Mouse (Mus musculus) erythroblast, adult 5-6 weeks (primary cell): ENCODE results near the gene Epo. TPM values are rescaled to one million over a fixed set of nuclear protein-coding genes. Genes with fewer than 3 reads are reported as not detected.

Source experiments
- ATAC-seq: replicated peaks from 2 replicates; pipeline ENCODE4 v1.8.0; 2016; ENCODE audit warnings: moderate number of reproducible peaks, mild to moderate bottlenecking, moderate TSS enrichment, inconsistent platforms; ENCODE audit not compliant: poor library complexity, low FRiP score, severe bottlenecking
- total RNA-seq, 2 experiments: library from RNA; stranded (forward) in 1 of 2; stranded (reverse) in 1 of 2; fragments of 150-400 nt in 1 of 2; fragments of 200-764, 138-1000 nt in 1 of 2; gene quantifications; 2 replicates each; pipeline versions ENCODE4 v1.2.3 to v1.2.4; 2015 to 2017; ENCODE audit warnings: low replicate concordance in 2 of 2

Gene Epo
- total RNA-seq, 2 experiments from 2014 or later: not detected

DNA sequence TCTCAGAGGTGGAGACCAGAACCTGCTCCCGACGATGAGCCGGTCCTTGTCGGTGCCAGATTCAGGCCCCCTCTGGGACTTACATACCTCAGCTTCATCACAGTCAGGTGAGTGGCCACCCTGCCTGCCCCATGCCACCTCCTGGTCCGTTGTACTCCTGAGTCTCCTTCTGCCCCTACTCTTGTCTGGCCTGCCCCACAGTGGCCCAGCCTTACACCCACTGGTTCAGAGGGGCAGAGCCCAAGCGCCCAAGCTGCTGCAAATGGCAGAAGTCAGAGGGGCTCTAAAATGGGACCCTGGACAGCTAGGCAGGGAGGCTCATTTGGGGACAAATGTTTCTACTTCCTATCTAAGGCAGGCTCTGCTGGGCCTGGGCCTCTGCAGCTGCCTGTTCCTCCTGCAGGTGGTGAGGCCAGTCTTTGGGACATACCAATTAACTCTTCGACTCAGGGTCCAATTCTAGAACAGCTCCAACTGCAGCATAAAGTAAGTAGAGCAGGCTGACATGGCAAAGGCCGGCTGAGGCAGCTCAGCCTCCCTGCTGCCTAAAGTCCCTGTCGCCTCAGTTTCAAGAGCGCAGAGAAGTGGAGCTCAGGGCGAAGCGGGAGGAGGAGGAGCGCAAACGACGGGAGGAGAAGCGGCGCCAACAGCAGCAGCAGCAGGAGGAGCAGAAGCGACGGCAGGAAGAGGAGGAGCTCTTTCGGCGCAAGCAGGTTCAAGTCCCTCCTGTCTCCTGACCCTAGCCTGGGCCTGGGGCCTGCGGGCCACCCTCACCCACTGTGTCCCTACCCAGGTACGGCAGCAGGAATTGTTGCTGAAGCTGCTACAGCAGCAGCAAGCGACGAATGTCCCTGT is 9.4 kb downstream of the Epo start:
- no peak for ATAC-seq

DNA sequence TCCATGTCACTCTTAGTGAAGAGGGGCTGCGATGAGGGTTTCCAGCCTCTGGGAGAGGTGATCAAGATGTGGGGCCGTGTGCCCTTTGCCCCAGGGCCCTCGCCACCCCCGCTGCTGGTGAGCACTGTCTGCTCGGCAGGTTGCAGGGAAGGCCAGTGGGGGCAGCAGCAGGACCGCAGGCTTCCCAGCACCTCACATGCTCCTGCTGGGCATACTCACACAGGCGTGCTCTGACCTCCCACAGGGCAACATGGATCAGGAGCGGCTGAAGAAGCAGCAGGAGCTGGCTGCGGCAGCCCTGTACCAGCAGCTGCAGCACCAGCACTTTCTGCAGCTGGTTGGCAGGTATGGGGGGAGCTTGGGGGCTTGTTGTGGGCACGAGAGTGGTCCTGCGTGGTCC is 10.3 kb downstream of the Epo start:
- no peak for ATAC-seq

DNA sequence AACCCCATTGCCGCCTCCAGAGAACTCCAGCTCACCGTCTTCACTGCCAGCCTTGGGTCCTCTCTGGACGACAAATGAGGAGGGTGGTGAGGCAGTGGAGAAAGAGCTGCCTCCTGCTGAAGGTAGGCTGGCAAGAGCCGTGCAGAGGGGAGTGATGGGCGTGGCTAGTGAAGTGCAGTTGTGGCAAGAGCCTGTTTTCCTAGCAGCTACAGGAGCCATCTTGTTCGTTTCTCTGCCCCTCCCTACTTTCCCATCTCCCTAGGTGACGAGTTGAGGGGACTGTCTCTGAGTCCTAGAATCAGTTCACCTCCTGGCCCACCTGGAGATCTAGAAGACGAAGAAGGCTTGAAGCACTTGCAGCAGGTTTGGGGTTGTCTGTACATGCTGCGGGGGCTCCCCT is 11.2 kb downstream of the Epo start:
- no peak for ATAC-seq

DNA sequence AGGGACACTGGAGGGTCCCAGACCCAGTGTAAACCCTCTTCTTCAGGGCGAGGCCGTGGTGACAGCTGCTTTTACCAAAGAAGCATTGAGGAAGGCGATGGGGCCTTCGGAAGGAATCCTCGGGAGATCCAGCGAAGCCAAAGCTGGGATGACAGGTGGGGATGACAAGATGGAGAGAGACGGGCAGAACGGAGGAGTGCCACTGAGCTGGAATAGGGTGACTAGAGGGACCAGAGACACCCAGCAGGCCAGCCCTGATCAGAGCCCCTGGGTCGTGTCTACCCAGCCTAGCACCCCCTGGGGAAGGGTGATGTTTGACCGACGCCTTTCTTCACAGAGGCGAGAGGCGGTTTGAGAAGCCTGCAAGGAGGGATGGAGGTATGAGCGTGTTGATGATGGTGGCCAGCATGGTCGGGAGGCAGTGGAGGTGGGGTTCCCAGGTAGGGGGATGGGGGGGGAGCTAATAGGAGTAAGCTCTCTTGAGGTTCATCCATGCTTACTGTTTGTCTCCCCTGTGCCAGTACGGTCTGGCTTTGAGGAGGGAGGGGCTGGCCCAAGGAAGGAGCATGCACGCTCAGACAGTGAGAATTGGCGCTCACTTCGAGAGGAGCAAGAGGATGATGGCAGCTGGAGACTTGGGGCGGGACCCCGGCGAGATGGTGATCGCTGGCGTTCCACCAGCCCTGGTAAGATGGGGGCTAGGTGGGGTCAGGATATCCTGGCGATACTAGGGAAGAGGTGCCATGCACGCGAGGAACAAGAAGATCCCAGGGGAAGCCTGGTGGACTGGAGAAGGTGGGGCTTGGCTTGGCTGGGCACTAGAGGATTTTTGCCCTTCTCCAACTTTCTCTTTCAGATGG is 13.1 kb downstream of the Epo start:
- no peak for ATAC-seq

DNA sequence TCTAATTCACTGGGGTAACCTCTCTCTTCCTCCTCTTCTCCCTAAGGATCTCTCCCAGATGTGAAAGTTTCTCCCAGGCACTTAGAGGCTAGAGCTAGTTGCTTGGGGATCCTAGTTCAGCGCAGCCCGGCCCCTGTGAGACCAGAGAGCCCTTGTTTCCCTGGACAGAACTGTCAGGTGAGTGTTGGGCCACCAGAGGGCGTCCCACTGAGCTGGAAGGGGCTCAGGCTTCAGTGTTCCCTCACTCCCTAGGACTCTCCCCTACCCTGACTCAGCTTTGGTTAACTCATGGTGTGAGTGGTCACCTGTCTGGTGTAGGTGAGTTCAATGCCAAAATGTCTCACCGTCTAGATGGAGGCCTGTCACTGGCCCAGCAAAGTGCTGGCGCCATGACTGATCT is 14.6 kb downstream of the Epo start, which contains the start of gene Gigyf1:
Gene Gigyf1, plus strand, starts transcription at position 113 of the 400 bp plus-strand sequence.
- ATAC-seq: peak; percentile 33; the same call in 1 of the 2 replicates

DNA sequence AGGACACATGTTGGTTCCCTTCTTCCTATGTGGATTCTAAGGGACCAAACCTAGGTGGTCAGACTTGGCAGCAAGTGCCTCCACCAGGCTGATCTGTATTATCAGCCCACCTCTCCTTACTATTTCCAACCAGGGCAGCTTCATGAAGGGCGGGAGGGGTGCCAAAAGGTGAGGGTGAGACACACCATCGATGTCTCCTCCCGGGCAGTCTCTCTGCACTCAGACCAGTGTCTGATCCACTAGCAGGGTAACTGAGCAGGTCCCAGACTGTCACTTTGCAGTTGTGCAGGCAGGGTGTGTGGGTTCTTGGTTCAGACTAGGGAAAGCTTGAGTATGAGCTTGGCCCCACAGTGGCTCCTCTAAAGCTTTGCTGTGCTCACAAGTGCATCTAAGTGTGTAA is 18.2 kb downstream of the Epo start:
- ATAC-seq: no peak

DNA sequence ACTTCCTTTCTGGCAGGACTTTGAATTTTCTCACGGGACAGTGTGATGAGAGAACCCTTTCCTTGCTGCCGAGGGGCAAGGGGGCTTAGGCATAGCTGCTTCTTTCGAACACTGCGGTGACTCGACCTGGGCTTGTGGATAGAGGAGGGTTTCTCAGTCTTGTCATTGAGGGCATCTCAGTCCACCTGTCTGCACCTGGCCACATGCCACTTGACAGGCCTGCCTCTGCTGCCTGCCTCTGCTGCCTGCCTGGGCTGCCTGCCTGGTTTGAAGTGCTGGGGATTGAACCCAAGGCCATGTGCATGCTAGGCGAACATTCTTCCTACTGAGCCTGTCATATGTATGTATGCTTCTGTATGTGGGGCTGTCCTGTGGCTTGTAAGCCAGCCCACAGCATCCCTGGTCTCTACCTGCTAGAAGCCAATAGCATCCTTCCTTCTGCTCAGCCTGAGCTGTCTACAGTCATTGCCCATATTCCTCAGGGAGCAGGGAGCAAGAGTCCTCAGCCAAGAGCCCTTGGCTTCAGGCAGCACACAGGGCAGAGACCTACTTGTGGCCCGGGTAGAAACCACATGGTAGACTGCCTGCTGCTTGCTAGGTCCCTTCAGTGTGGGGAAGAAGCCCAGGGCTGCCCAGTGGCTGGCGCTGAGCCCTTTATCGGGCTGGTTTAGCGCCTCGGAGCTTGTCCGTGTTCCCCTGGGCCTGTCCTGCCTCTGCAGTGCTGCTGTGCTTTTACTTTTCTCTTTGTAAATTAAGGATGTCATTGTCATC is 18.9 kb downstream of the Epo start:
- no peak for ATAC-seq

DNA sequence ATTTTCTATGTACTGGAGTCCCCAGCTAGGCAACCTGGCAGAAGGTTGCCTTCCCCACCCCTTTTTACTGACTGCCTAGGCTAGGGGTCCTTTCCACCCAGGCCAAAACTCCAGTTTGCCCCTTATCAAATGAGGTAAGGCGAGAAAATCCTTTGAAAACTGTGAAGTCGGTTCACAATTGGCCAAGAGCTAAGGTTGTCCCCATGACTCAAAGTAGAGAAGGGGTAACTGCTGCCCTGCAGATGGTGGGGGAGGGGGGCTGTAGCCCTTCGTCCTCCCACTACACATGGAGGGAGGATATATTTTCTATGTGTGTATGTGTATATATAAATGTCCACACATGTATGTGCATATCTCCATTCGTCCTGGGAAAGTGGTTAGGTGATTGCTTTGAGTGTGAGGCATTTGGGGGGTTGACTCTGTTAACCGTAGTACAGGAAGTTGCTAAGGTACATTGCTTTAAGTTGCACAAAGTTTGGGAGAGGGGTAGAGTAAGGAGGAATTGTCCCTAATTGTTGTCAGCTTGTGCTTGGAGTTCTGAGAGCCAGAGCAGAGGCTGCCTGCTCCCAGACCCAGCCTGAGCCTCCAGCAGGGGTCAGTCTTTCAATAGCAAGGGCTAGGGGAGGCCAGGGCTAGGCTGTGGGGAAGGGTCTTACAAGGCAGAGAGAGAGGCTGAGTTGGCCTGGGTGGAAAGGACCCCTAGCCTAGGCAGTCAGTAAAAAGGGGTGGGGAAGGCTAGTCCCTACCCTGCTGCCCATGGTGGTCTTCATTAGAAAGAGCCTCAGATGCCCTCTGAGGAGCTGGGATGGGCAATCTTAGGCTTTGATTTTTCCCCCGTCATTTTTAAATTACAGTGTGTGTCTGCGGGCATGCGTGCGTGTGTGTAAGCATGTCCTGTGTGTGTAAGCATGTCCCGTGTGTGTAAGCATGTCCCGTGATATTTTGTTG is 19.9 kb downstream of the Epo start:
- no peak for ATAC-seq

DNA sequence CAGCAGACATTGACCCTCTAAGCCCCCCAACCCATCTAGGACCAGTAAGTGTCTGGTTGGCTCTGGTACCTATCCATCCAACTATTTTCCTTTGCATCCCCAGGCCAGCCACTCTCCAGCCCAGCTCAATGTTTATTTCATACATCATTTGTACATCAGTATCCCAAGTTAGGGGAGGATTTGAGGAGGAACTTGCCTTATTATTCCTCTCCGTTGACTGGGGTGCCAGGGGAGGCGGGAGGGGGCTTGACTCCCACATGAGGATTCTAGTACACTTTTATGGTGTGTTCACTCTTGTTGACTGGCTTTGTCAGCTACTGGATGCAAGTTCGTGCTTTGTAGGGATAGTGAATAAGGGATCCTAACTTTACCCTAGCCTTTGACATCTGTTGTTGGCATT is 21.3 kb downstream of the Epo start:
- no peak for ATAC-seq

DNA sequence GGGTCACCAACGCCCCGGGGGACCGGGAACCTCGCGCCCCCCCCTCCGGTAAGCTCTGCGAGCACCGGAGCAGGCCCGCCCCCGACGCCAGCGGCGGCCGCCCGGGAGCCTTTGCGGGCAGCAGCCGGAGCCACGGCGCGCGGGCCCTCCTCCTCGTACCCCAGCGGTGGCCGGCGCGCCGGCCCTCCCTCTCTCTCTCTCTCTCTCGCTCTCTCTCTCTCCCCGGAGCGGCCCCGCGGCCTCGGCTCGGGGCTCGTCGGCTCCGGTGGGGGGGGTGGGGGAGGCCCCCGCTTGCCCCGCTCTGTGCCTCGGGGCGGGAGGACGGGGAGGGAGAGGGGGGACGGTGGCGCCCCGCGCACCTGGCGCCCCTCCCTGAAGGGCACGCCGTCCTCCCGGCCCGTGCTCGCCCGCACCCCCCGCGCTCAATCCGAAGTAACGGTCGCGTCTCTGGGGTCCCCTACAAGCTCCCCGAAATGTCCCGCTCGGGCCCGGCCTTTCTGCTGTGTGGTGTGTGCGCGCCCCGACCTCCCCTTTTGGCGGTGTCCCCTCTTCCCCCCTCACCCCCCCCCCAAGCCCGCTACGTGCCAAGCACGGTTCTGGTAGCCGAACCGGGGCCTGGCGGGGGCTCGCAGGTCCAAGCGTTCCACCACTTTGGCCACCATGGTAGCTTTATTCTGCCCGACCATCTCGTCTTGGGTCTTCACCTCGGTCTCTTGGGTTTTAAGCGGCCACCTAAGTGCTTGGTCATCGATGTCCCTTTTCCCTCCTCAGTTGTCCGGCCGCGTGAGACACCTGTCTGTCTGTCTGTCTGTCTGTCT is 22.3 kb downstream of the Epo start:
- peak; percentile 44 for ATAC-seq

DNA sequence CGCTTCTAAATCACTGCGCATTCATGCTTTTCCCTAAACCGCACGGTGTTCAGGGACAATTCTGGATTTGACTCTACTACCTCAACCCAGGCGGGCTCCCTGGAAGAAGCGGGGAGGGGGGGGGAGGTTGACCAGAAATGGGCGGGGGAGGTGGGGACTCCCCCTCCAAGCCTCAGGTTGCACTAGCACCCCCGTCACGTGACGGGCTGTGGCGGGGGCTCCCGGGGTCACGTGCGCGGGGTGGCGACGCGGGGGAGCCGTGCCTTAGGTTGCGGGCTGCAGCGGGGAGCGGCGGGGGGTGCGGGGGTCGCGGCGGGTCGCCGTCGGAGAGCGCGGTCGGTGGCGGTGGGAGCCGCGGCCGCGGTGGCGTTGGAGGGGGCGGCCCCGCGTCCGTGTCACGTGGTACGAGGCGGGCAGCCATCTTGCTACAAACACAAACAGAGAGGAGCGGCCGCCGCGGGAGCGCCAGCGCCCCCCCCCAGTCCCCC is 23.0 kb downstream of the Epo start:
- peak; percentile 71 for ATAC-seq

DNA sequence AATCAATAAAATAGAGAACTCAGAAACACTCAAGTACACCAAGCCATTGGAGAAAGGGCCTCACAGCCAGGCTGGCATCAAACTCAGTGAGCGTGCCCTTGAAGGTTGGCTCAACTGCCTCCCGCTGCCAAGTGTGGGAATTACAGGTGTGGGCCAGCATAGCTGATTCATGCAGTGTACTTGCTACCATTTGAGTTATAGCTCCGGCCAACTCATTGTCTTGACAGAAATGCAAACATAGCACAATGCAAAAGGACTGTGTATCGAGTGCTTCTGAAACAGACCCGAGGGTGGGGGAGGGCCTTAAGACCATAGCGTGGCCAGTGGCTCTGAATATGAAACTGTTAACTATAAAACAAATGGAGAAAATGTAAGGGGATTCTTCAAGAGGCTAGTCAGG is 29.0 kb downstream of the Epo start:
- no peak for ATAC-seq

DNA sequence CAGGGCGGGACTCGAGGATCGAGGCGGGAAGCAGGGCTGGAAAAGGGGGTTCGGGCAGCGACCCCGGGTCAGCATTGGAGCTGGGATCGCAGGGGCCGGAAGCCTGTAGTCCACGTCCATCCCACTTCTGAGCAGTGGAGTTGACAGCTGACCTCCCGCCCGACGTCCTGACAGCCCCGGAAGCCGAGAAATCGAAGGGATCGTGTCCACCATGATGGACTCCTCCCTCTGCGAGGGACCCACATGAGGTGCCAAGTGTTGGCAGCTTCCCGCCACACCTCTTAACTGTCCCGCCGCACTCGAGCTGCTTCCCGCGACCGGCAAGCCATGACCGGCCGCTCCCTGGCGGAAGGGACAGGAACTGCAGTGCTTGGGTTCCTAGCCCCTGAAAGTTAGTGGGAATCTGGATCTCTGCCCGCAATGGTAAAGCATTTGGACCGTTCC is 30.4 kb downstream of the Epo start:
- ATAC-seq: peak; percentile 77

DNA sequence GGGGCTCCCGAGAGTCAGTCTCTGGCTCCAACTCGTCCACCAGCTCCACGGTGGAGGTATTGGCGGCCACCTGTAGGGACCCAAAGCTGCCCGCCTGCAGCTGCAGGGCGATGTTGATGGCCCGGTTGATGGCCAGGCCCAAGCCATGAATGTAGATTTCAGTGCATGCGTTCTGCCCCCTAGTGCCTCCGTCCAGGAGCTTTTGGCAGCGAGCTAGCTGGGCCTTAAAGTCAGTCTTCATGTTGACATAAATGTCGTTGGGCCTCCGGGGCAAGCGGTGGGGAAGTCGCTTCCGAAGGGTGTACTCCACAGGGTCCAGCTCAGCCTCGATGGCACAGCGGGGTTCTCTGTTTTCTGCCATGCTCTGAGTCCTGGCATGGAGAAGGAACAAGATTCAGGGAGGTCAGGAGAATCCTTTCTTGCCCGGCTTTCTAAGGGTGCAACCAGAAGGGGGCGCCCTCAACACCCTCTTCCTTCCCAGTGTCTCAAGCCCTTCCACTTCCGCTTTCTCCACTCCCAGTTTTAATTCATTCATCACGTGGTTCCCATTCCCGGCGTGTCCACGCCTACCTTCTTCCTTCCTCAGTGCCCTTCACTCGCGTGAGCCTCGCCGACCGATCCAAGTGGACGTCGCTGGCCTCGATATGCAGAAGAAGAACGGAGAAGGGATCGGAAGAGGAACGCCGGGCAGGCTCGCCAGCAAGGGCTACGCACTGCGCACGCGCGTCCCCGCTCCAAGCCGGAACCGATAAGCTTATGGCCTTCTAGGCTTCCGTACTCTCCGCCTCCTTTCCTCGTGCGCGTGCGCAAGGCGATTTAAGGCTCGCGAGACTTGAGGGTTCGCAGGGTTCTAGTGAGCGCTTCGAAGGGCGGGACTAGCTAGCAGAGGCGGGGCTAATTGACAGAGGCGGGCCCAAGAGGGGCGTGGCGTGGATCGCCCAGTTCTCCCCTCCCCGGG is 31.1 kb downstream of the Epo start, which contains the start of gene Pop7:
Gene Pop7, minus strand, starts transcription at position 810 of the 958 bp plus-strand sequence.
- peak; percentile 80 for ATAC-seq

DNA sequence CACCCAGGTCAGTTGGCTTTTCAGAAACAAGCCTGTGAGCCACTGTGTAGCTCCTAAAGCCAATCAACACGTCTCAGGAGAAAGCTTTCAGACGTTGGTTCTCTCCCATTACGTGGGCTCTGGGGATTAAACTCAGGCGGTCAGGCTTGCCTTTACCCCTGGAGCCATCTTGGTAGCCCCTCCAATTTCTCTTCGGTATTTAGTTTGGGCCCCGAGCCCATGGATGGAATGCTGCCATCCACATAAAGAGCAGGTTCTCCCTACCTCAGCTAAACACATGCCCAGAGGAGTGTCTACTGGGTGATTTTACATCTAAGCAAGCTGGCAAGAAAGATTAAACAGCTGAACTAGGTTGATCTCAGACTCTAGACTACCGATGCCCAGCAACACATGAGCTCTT is 32.9 kb downstream of the Epo start:
- ATAC-seq: no peak

DNA sequence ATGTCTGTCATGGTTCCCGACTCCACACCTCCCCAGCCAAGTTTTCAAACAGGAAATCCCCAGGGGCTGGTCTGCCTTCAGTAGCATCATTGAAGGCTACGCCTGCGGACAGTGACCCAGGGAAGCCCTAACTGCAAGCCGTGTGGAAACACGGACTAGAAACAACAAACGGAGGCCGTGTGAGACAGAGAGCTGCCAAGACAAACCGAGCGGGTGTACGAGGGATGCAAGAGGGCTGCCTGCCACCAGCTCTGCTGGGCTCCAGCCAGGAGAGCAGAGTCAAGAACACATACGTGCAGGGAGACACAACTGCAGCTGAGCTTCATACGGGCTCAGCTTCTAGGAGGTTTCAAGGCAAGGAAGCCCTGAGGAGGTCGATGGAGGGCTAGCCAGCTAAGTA is 39.2 kb downstream of the Epo start:
- ATAC-seq: no peak

DNA sequence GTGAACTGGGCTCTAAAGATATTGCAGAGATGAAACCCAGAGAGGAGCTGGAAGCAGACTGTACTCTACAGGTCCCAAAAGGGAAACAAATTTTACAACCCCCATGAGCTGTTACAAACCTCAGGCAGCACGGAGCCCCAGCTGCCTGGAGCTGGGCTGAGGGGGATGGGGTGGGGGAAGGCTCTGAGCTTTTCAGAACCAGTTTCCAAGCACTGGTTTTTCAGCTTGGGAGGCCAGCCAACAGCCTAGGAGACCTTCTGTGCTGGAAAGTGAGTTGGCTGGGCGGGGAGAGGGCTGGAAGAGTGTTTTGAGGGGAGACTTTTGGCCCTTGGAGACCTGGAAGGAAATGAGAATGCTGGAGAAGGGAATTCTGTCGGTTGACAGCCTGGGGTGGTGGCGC is 41.5 kb downstream of the Epo start:
- ATAC-seq: no peak
